Comparison of ENCODE assay signal across 18 mouse cellular contexts in genomic region chr1:194679147-194679546, GRCm38 (mm10).
DNase-seq lines count a peak whose midpoint lies in the region; ATAC-seq lines count a peak whose summit lies in the region.
"Had no signal": no experiment of that assay in that cellular context is flagged by ENCODE, and none has a peak within 500 bp of the region (broad histone marks: within the 10 kb centered on the region; RNA-seq: fewer than 3 reads in every experiment).

No protein-coding gene starts in this region.

- peaks cover 81% of the 10 kb centered on the region for H3K4me1 ChIP-seq in heart, embryonic 13.5 days
- peaks cover 27% of the 10 kb centered on the region for H3K4me1 ChIP-seq in liver, embryonic 16.5 days (ENCODE audit: control insufficient read depth, low read depth, low read length)
- H3K4me1 ChIP-seq in limb, embryonic 11.5 days (ENCODE audit: control insufficient read depth, insufficient read depth, low read length) = peaks cover 26% of the 10 kb centered on the region

- intact Hi-C loops in heart, postnatal 14 days (cut with DNase I) = no loop called here

- no peak overlapping the region for H3K4me2 ChIP-seq in heart, embryonic 13.5 days
- no peak overlapping the region for H3K4me2 ChIP-seq in liver, embryonic 16.5 days (ENCODE audit: low read depth, low read length)
- no peak overlapping the region for H3K4me2 ChIP-seq in limb, embryonic 11.5 days (ENCODE audit: low read depth, severe bottlenecking)
- H3K4me2 ChIP-seq: forebrain, embryonic 15.5 days; hindbrain, embryonic 13.5 days; liver, embryonic 15.5 days had no signal

- H3K9me3 ChIP-seq in heart, embryonic 13.5 days = no peaks in the 10 kb centered on the region
- H3K9me3 ChIP-seq in liver, embryonic 16.5 days (replicated peaks; ENCODE audit: control insufficient read depth, low read length) = no peaks in the 10 kb centered on the region
- H3K9me3 ChIP-seq in limb, embryonic 11.5 days (ENCODE audit: control insufficient read depth, low read length) = no peaks in the 10 kb centered on the region
- H3K9me3 ChIP-seq: forebrain, embryonic 15.5 days; G1E; hindbrain, embryonic 13.5 days; liver, embryonic 15.5 days; megakaryocyte, embryonic 14.5 days had no signal

- no peak for DNase-seq in heart, postnatal 14 days
- no peak for DNase-seq in liver
- peak; percentile 77 for DNase-seq in embryo, embryonic 10 days (ENCODE audit: low spot score)
- peak; percentile 40 for DNase-seq in limb, embryonic 11.5 days (ENCODE audit: low spot score)
- DNase-seq in frontal cortex, postnatal 36 days (ENCODE audit: low spot score in 2 of 2) = no peak
- no peak for DNase-seq in right cerebral cortex, postnatal 36 days (ENCODE audit: low spot score in 2 of 2)
- DNase-seq: adrenal gland, postnatal 25 days; cerebellum, adult 11-12 months; gastrocnemius, postnatal 10 days; right cerebral cortex, postnatal 25 days had no signal

- H3K27ac ChIP-seq in heart, embryonic 13.5 days (replicated peaks) = peak overlapping the region; percentile 69; the same call in 1 of the 2 replicates
- H3K27ac ChIP-seq in liver, embryonic 16.5 days (ENCODE audit: low read length) = no peak overlapping the region
- H3K27ac ChIP-seq in limb, embryonic 11.5 days (replicated peaks; ENCODE audit: low read depth, low read length) = no peak overlapping the region
- H3K27ac ChIP-seq: forebrain, embryonic 15.5 days; hindbrain, embryonic 13.5 days; liver, embryonic 15.5 days had no signal

- H3K36me3 ChIP-seq in heart, embryonic 13.5 days = no peaks in the 10 kb centered on the region
- H3K36me3 ChIP-seq in liver, embryonic 16.5 days (ENCODE audit: control insufficient read depth, insufficient read depth) = no peaks in the 10 kb centered on the region
- H3K36me3 ChIP-seq in limb, embryonic 11.5 days (ENCODE audit: control insufficient read depth, insufficient read depth, low read length) = no peaks in the 10 kb centered on the region
- H3K36me3 ChIP-seq: forebrain, embryonic 15.5 days; G1E; hindbrain, embryonic 13.5 days; liver, embryonic 15.5 days had no signal

- no peak overlapping the region for H3K9ac ChIP-seq in heart, embryonic 13.5 days
- H3K9ac ChIP-seq in liver, embryonic 16.5 days (ENCODE audit: low read depth, low read length) = no peak overlapping the region
- H3K9ac ChIP-seq in limb, embryonic 11.5 days (ENCODE audit: low read length) = no peak overlapping the region
- H3K9ac ChIP-seq: forebrain, embryonic 15.5 days; hindbrain, embryonic 13.5 days; liver, embryonic 15.5 days had no signal

- H3K4me3 ChIP-seq in heart, embryonic 13.5 days = no peak overlapping the region
- no peak overlapping the region for H3K4me3 ChIP-seq in liver, embryonic 16.5 days (ENCODE audit: low read depth, low read length)
- no peak overlapping the region for H3K4me3 ChIP-seq in limb, embryonic 11.5 days (ENCODE audit: low read depth, low read length)
- H3K4me3 ChIP-seq: forebrain, embryonic 15.5 days; hindbrain, embryonic 13.5 days; liver, embryonic 15.5 days; megakaryocyte, embryonic 14.5 days had no signal

- no peak; the same call in 1 of the 2 replicates for ATAC-seq in heart, embryonic 13.5 days (ENCODE audit: extremely low read depth, insufficient number of reproducible peaks, low FRiP score, low TSS enrichment)
- ATAC-seq in liver, embryonic 16.5 days (ENCODE audit: low read depth) = peak; percentile 27; the same call in 1 of the 2 replicates
- ATAC-seq in limb, embryonic 11.5 days (ENCODE audit: insufficient number of reproducible peaks, low FRiP score, low TSS enrichment, low read depth) = no peak
- ATAC-seq: forebrain, embryonic 15.5 days; intestine, postnatal 0 days had no signal

- no peaks in the 10 kb centered on the region for H3K27me3 ChIP-seq in heart, embryonic 13.5 days (replicated peaks)
- H3K27me3 ChIP-seq in liver, embryonic 16.5 days (ENCODE audit: control insufficient read depth, insufficient read depth, low read depth, low read length) = no peaks in the 10 kb centered on the region
- no peaks in the 10 kb centered on the region for H3K27me3 ChIP-seq in limb, embryonic 11.5 days (ENCODE audit: control insufficient read depth, insufficient read depth, low read length)
- H3K27me3 ChIP-seq: forebrain, embryonic 15.5 days; hindbrain, embryonic 13.5 days; liver, embryonic 15.5 days; megakaryocyte, embryonic 14.5 days had no signal

Comparison
In these comparisons a context has a peak if more than half of its experiments do, and no peak if none do; other contexts are left out.
1. DNase-seq: peak in embryo, embryonic 10 days (single experiment) and limb, embryonic 11.5 days (single experiment); none in heart, postnatal 14 days (0 of 2), liver (single experiment), frontal cortex, postnatal 36 days (0 of 2) and right cerebral cortex, postnatal 36 days (0 of 2).